Mouse (Mus musculus) brain, embryonic 14.5 days (tissue): ENCODE data around the gene Fndc3a.

Experiments used
- CTCF ChIP-seq: fragments of 200-500 bp; IDR thresholded peaks from 2 replicates; pipeline ENCODE4 v1.5.1; 2012; ENCODE audit warnings: inconsistent platforms, mild to moderate bottlenecking, moderate library complexity, borderline replicate concordance; ENCODE audit not compliant: insufficient read depth, insufficient read length; ENCODE audit errors: extremely low read depth
- POLR2A ChIP-seq: fragments of 200-500 bp; IDR thresholded peaks from 2 replicates; pipeline ENCODE4 v1.6.1; 2012; ENCODE audit warnings: mild to moderate bottlenecking, inconsistent platforms, borderline replicate concordance; ENCODE audit not compliant: poor library complexity, insufficient read depth, insufficient read length, severe bottlenecking; ENCODE audit errors: extremely low read depth

GRCm38 (mm10) chr14:72752893-72753292 lies 43.1 kb upstream of the Fndc3a start:
- TF ChIP-seq POLR2A (no peak), CTCF (no peak)
